Mouse (Mus musculus): ENCODE measurements around the gene Stx1b. TPM values are rescaled to one million over a fixed set of nuclear protein-coding genes. Genes with fewer than 3 reads are reported as not detected.

Stx1b gene
- total RNA-seq (2014; rRNA removed), result 0.55 and 0.87 TPM in 2 replicates
- polyA plus RNA-seq (2012; rRNA removed), result 7.9 TPM in 2 replicates

DNA sequence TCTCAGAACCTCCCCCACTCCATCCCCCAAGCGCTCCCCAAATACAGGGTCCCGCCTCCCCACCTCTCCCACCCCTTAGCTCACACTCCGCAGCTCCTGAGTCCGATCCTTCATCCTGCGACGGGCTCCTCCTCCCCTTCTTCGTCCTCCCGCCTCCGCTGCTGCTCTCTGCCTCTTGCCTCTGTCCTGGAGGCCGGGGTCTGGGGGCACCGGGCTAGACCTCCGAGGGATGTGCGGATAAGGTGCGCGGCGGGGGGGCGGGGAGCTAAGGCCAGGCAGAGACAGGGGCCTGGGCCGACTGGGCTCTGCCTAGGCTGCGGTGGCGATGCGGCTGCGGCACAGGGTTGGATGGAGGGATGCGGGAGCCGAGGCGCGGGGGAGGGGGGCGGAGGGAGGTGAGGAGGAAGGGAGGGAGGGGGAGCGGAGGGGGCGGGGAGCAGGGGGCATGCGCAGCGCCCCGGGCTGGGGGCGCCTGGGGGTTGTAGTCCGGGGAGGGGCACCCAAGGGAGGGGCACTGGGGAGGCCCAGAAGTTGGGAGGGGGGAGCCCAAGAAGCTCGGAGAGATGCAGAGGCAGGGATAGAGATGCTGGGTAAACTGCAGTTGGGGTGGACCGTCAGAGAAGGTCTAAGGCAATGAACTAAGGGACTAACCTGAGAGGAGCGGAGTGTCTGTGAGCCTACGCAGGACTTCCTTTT is at the start of gene Stx1b, which contains the start of gene Stx4a:
Stx1b (minus strand) TSS at position 374 of the 696 bp plus-strand sequence.
Stx4a (plus strand) TSS at position 119 of the 696 bp plus-strand sequence.
- Histone ChIP-seq H3K27me3 (ENCODE audit: control insufficient read depth, insufficient read depth, low read length) (no peaks in the 10 kb centered on the region), H3K4me1 (ENCODE audit: control insufficient read depth, insufficient read depth, low read length) (no peaks in the 10 kb centered on the region), H3K4me3 (ENCODE audit: insufficient read depth, low read depth, low read length) (no peak within 1 kb of the TSS; the same call in 1 of the 2 replicates), H3K36me3 (ENCODE audit: control insufficient read depth, insufficient read depth, low read length) (no peaks in the 10 kb centered on the region), H3K9ac (ENCODE audit: low read depth, low read length) (no peak within 1 kb of the TSS), H3K27ac (replicated peaks; ENCODE audit: insufficient read depth, low read depth, low read length) (no peak within 1 kb of the TSS), H3K79me2 (ENCODE audit: control insufficient read depth, insufficient read depth, low read length) (no peaks in the 10 kb centered on the region)
- DNase-seq (ENCODE audit: extremely low read depth, low read depth, low spot score), result no peak
- TF ChIP-seq POLR2A (IDR thresholded peaks at IDR 0.05; ENCODE audit: extremely low read depth, insufficient read depth, low read length), result no peak
- TF ChIP-seq CTCF (IDR thresholded peaks at IDR 0.05; ENCODE audit: low read depth, low read length), result no peak
- 46% methylated on average over 37 of the region's 38 CpGs for WGBS

DNA sequence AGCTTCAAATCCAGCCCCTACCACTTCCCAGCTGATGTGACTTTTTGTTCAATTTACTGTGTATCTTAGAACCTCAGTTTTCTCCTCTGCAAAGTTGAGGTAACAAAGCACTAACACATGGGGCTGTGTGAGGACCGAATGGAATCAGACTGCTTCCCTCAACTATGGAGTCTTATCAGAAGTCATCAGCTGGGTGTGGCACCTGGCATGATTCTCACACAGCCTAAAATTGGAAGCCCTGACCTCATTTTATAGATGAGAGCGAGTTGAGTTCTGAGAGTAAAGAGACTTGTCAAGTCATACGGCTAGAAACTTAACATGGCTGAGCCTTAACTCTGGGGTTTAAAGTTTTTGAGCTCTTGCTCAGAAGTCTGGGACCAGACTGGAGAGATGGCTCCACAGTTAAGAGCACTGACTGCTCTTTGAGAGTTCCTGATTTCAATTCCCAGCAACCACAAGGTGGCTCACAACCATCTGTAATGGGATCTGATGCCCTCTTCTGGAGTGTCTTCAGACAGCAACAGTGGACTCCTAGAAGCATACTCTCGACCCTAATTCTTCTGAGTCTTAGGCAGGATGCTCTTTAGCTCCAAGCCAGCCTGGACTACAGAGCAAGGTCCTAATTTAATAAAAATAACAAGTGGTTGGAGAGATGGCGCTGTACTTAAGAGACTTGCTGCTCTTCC is 45.9 kb upstream of the Stx1b start:
- DNase-seq (ENCODE audit: extremely low read depth, low read depth, low spot score), result no peak
- 92% methylated on average over 5 of the region's 5 CpGs for WGBS
- H3K36me3 ChIP-seq (ENCODE audit: control insufficient read depth, insufficient read depth, low read length), result peaks cover 5% of the 10 kb centered on the region; the same call in 1 of the 2 replicates
- no peak overlapping the region for H3K4me3 ChIP-seq (ENCODE audit: insufficient read depth, low read depth, low read length)
- H3K27me3 ChIP-seq (ENCODE audit: control insufficient read depth, insufficient read depth, low read length), result no peaks in the 10 kb centered on the region
- H3K4me1 ChIP-seq (ENCODE audit: control insufficient read depth, insufficient read depth, low read length), result peaks cover 4% of the 10 kb centered on the region
- TF ChIP-seq POLR2A (IDR thresholded peaks at IDR 0.05; ENCODE audit: extremely low read depth, insufficient read depth, low read length) (no peak), CTCF (IDR thresholded peaks at IDR 0.05; ENCODE audit: low read depth, low read length) (no peak)
- no peak overlapping the region for H3K27ac ChIP-seq (replicated peaks; ENCODE audit: insufficient read depth, low read depth, low read length)
- no peak overlapping the region for H3K9ac ChIP-seq (ENCODE audit: low read depth, low read length)
- no peaks in the 10 kb centered on the region for H3K79me2 ChIP-seq (ENCODE audit: control insufficient read depth, insufficient read depth, low read length)

DNA sequence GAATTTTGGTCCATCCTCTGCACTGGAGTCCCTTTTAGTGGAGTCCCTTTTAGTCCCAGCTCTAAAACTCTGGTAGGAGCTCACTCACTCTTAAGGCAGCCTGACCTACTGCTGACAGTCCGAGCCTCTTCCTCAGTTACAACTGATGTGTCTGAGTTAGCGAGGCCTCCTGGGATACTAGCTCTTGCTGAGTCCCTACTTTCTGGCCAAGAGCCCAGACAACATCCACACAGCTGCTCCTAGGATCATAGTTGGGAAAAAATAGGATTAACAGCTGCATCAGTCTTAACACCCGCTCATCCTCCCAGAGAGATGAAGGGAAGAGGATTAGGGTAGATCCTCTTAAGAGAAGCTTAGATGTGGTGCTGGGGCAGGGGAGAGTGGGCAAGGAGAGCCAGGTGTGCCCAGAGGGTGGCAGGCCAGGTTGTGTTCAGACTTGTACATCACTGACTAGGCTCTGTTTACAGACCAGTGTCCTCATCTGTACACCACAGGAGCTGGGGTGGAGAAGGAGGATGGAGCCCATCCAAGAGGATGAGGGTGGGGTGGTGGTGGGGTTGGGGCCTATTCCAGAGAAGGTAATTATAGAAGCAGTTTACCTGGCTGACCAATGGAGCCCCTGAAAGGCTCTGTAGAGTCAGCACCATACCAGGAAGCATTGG is 44.9 kb upstream of the Stx1b start:
- H3K36me3 ChIP-seq (ENCODE audit: control insufficient read depth, insufficient read depth, low read length), result peaks cover 5% of the 10 kb centered on the region; the same call in 1 of the 2 replicates
- no peaks in the 10 kb centered on the region for H3K27me3 ChIP-seq (ENCODE audit: control insufficient read depth, insufficient read depth, low read length)
- H3K9ac ChIP-seq (ENCODE audit: low read depth, low read length), result no peak overlapping the region
- H3K4me1 ChIP-seq (ENCODE audit: control insufficient read depth, insufficient read depth, low read length), result no peaks in the 10 kb centered on the region
- no peak for DNase-seq (ENCODE audit: extremely low read depth, low read depth, low spot score)
- H3K27ac ChIP-seq (replicated peaks; ENCODE audit: insufficient read depth, low read depth, low read length), result no peak overlapping the region
- no peak overlapping the region for H3K4me3 ChIP-seq (ENCODE audit: insufficient read depth, low read depth, low read length)
- no peak for TF ChIP-seq CTCF (IDR thresholded peaks at IDR 0.05; ENCODE audit: low read depth, low read length)
- no peak for TF ChIP-seq POLR2A (IDR thresholded peaks at IDR 0.05; ENCODE audit: extremely low read depth, insufficient read depth, low read length)
- H3K79me2 ChIP-seq (ENCODE audit: control insufficient read depth, insufficient read depth, low read length), result no peaks in the 10 kb centered on the region
- 86% methylated on average over 3 of the region's 3 CpGs for WGBS

DNA sequence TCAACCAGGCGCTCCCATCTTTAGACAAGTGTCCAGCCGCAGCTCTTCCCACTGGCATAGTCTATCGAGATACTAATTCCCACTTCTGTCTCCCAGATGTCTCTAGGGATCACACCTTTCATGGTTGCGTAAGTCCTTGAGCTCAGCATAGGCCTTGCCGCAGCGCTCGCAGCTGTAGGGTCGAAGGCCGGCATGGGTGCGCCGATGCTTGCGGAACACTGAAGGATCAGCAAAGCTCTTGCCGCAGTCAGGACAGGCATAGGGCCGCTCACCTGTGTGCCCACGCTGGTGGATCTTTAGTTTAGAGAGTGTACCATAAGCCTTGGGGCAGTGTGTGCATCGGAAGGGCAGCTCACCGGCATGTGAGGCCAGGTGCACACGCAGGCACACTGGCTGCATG is 43.3 kb upstream of the Stx1b start:
- Histone ChIP-seq H3K79me2 (ENCODE audit: control insufficient read depth, insufficient read depth, low read length) (no peaks in the 10 kb centered on the region), H3K4me3 (ENCODE audit: insufficient read depth, low read depth, low read length) (no peak overlapping the region), H3K36me3 (ENCODE audit: control insufficient read depth, insufficient read depth, low read length) (peaks cover 5% of the 10 kb centered on the region; the same call in 1 of the 2 replicates), H3K27ac (replicated peaks; ENCODE audit: insufficient read depth, low read depth, low read length) (no peak overlapping the region), H3K9ac (ENCODE audit: low read depth, low read length) (no peak overlapping the region), H3K4me1 (ENCODE audit: control insufficient read depth, insufficient read depth, low read length) (no peaks in the 10 kb centered on the region), H3K27me3 (ENCODE audit: control insufficient read depth, insufficient read depth, low read length) (no peaks in the 10 kb centered on the region)
- no peak for DNase-seq (ENCODE audit: extremely low read depth, low read depth, low spot score)
- TF ChIP-seq POLR2A (IDR thresholded peaks at IDR 0.05; ENCODE audit: extremely low read depth, insufficient read depth, low read length) (no peak), CTCF (IDR thresholded peaks at IDR 0.05; ENCODE audit: low read depth, low read length) (no peak)
- 95% methylated on average over 18 of the region's 18 CpGs for WGBS

DNA sequence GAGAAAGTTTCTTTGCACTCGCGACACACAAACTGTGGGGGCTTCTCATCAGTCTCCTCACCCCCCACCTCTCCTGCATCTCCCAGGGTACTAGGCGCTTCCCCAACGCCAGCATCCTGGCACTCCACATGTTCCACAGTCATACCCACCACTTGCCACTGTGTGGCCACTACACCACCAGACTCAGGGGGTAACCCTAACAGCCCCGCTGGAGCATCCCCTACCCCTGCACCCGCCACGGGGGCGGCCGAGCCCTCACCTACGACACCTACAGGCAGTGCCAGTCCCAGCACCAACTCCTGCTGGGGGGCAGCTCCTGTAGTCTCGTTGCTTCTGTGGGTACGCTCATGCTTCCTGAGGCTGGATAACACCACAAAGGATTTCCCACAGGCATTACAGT is 42.1 kb upstream of the Stx1b start:
- 94% methylated on average over 12 of the region's 12 CpGs for WGBS
- Histone ChIP-seq H3K27me3 (ENCODE audit: control insufficient read depth, insufficient read depth, low read length) (no peaks in the 10 kb centered on the region), H3K79me2 (ENCODE audit: control insufficient read depth, insufficient read depth, low read length) (no peaks in the 10 kb centered on the region), H3K9ac (ENCODE audit: low read depth, low read length) (no peak overlapping the region), H3K27ac (replicated peaks; ENCODE audit: insufficient read depth, low read depth, low read length) (no peak overlapping the region), H3K4me3 (ENCODE audit: insufficient read depth, low read depth, low read length) (no peak overlapping the region), H3K36me3 (ENCODE audit: control insufficient read depth, insufficient read depth, low read length) (peaks cover 5% of the 10 kb centered on the region; the same call in 1 of the 2 replicates), H3K4me1 (ENCODE audit: control insufficient read depth, insufficient read depth, low read length) (no peaks in the 10 kb centered on the region)
- TF ChIP-seq CTCF (IDR thresholded peaks at IDR 0.05; ENCODE audit: low read depth, low read length) (no peak), POLR2A (IDR thresholded peaks at IDR 0.05; ENCODE audit: extremely low read depth, insufficient read depth, low read length) (no peak)
- DNase-seq (ENCODE audit: extremely low read depth, low read depth, low spot score), result no peak

All from liver, adult 2 months (tissue).